ENCODE assay signal across 8 mouse cellular contexts in the genomic region with DNA sequence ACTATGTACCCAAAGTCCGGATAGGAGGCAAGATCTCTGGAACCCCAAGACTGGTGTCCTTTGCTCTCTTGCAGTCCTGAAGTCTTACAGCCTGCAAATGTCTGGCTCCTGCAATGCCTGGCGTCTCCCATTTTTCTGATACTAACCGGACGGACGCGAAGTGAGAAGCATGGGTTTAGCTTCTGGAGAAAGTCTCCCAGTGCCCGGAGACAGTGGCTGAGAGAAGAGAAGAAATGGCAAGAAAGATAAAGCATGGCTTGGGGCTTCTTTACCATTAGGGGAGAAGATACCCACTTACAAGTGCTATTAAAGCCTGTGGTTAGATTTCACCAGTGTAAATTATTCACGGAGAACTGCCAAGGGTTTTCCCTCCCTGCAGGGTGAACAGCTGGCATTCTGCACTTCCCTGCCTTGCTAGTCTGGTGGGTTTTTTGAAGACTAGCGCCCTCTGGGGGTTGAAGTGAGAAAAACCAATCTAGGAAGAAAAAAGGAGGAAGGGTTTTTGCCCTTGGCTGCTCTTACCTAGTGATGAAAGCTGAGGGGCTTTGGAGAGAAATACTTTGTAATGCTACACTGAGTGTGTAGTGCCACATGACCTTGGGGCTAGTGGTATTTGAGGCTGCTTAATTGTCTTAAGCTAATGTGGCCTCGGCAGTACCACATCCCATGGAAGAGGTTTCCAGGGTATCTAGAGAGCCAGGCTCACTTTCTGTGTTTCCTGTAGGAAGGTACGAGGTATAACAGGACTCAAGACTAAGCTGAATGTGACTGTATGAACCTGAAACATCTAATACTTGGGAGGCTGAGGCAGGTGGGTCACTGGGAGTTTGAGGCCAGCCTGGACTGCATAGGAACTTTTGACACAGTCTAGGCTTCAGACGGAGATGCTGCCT. TPM values are rescaled to one million over a fixed set of nuclear protein-coding genes. Genes with fewer than 3 reads are reported as not detected.
DNase-seq lines count a peak whose midpoint lies in the region; ATAC-seq lines count a peak whose summit lies in the region.

No protein-coding gene starts in this region.

- H3K27ac ChIP-seq in lung, embryonic 16.5 days (ENCODE audit: low read length) = no peak overlapping the region

- peak overlapping the region; percentile 31 for H3K4me3 ChIP-seq in lung, embryonic 16.5 days (ENCODE audit: low read length)

- H3K9ac ChIP-seq in lung, embryonic 16.5 days (ENCODE audit: low read length) = peak overlapping the region; percentile 52; the same call in 1 of the 2 replicates

- H3K4me2 ChIP-seq in lung, embryonic 16.5 days (ENCODE audit: low read depth, low read length) = peak overlapping the region; percentile 56

- peak; percentile 67 to 73 for ATAC-seq in hematopoietic stem cell, adult 5-6 weeks (replicated peaks in 1 of 2; ENCODE audit: insufficient read depth in 1 of 2, low FRiP score in 2 of 2, low TSS enrichment in 1 of 2, low read depth in 1 of 2, poor library complexity in 2 of 2, severe bottlenecking in 2 of 2)
- ATAC-seq in lung, embryonic 16.5 days (ENCODE audit: low read depth) = peak; percentile 80

- peaks cover 4% of the 10 kb centered on the region; the same call in 1 of the 2 replicates for H3K4me1 ChIP-seq in lung, embryonic 16.5 days (replicated peaks; ENCODE audit: control insufficient read depth, insufficient read depth, low read length)

- H3K36me3 ChIP-seq in lung, embryonic 16.5 days (ENCODE audit: control insufficient read depth, insufficient read depth, low read length) = no peaks in the 10 kb centered on the region

- no peaks in the 10 kb centered on the region; the same call in 1 of the 2 replicates for H3K27me3 ChIP-seq in lung, embryonic 16.5 days (ENCODE audit: control insufficient read depth, insufficient read depth, low read depth, low read length)

- WGBS in lung, embryonic 16.5 days = 36% methylated on average over 12 of the region's 12 CpGs

- no peaks in the 10 kb centered on the region for H3K9me3 ChIP-seq in lung, embryonic 16.5 days (ENCODE audit: control insufficient read depth, low read length)

- peak; percentile 70 for DNase-seq in Muller cell, postnatal 12 days (ENCODE audit: inconsistent ontology term)
- DNase-seq in cerebellum, adult 11-12 months = peak; percentile 78
- DNase-seq in forelimb bud, embryonic 11.5 days (ENCODE audit: low read depth, low spot score) = peak; percentile 86
- peak; percentile 64 to 70 for DNase-seq in layer of hippocampus, adult 8-10 months (ENCODE audit: low spot score in 2 of 2)
- DNase-seq in ovary, postnatal 14 days (ENCODE audit: low spot score) = peak; percentile 49
- DNase-seq in thymus, postnatal 14 days = peak; percentile 69

RNA-seq across cellular contexts. Expression of a gene that starts 40.3 kb away (rescaled TPM):
- total RNA-seq in hematopoietic stem cell, adult 5-6 weeks (2017) = not detected in 2 replicates
- not detected for total RNA-seq in layer of hippocampus, adult 8-10 months (2022)
- polyA plus RNA-seq in lung, embryonic 16.5 days (2015; fragmentation: Nextera tagmentation; extraction: Ambion mirVana) = not detected in 2 replicates
